Mouse (Mus musculus): Measurements from ENCODE around the gene Nsd1. TPM values are rescaled to one million over a fixed set of nuclear protein-coding genes. Genes with fewer than 3 reads are reported as not detected.
"Not testable (repeated sequence)": the region's sequence is repeated elsewhere in the genome, so short reads cannot be mapped to it uniquely, and the experiment has no call there.

The Nsd1 gene
- polyA plus RNA-seq, 1 experiment from 2014 or later, result 67.4 TPM

DNA sequence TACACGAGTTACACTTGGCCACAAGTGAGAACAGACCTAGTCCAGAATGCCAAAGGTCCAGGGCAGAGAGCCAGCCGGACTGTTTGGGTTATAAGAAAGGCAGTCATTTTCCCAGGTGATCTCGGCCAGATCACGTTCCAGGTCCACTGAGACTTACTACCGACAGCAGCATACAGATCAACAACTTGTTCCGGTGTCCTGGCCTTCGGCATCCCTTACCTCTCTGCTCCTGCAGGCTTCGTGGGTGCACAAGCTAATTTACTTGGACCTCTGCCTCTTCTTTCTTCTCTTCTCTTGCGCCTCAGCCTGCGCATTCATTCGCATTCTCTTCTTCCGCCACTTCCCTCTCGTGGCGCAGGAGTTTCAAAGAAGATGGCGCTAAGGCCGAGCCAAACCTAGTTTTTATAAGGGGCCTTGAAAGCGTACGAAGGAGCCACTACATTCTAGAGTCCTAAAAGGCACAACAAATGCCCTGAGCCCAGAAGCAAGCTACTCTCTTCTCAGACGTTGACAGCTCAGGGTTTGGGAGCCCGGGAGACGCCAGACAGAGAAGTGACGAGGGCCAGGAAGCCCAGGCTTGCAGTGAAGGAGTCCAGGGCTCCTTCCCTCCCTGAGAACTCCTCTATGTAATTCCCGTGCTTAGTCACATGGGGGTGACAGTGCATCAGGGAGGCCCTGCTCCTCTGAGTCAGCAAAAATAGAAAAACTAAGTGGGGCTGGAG is 27.2 kb upstream of the Nsd1 start:
- H3K36me3 ChIP-seq (replicated peaks; ENCODE audit: control insufficient read depth, insufficient read depth, low read depth, low read length), result no peaks in the 10 kb centered on the region
- H3K9ac ChIP-seq (replicated peaks; ENCODE audit: low read length), result peak overlapping the region; percentile 60
- H3K27me3 ChIP-seq (ENCODE audit: control insufficient read depth, insufficient read depth, low read length), result no peaks in the 10 kb centered on the region
- H3K4me2 ChIP-seq (ENCODE audit: low read depth, low read length), result peak overlapping the region; percentile 44
- H3K4me3 ChIP-seq (ENCODE audit: low read depth, low read length), result peak overlapping the region; percentile 32
- H3K4me1 ChIP-seq (ENCODE audit: control insufficient read depth, insufficient read depth, low read length), result no peaks in the 10 kb centered on the region
- WGBS, result 4% methylated on average over 23 of the region's 23 CpGs
- DNase-seq (ENCODE audit: low spot score) (peak; percentile 75), ATAC-seq (replicated peaks; ENCODE audit: insufficient number of reproducible peaks, low FRiP score, low TSS enrichment, low read depth) (peak; percentile 61; the same call in 1 of the 2 replicates)
- no peaks in the 10 kb centered on the region for H3K9me3 ChIP-seq (replicated peaks; ENCODE audit: control insufficient read depth, low read length)
- no peak overlapping the region for H3K27ac ChIP-seq (replicated peaks; ENCODE audit: low read depth, low read length)

- WGBS, result 84% methylated on average over 6 of the region's 6 CpGs
- DNase-seq (ENCODE audit: low spot score), result no peak
- Histone ChIP-seq H3K4me1 (ENCODE audit: control insufficient read depth, insufficient read depth, low read length) (no peaks in the 10 kb centered on the region), H3K9ac (replicated peaks; ENCODE audit: low read length) (no peak overlapping the region), H3K9me3 (replicated peaks; ENCODE audit: control insufficient read depth, low read length) (no peaks in the 10 kb centered on the region), H3K36me3 (replicated peaks; ENCODE audit: control insufficient read depth, insufficient read depth, low read depth, low read length) (no peaks in the 10 kb centered on the region), H3K27ac (replicated peaks; ENCODE audit: low read depth, low read length) (no peak overlapping the region), H3K4me2 (ENCODE audit: low read depth, low read length) (no peak overlapping the region), H3K27me3 (ENCODE audit: control insufficient read depth, insufficient read depth, low read length) (no peaks in the 10 kb centered on the region), H3K4me3 (ENCODE audit: low read depth, low read length) (no peak overlapping the region)
- ATAC-seq (replicated peaks; ENCODE audit: insufficient number of reproducible peaks, low FRiP score, low TSS enrichment, low read depth), result no peak
These were observed 26.2 kb upstream of the Nsd1 start for GRCm38 (mm10) chr13:55183382-55183781.

DNA sequence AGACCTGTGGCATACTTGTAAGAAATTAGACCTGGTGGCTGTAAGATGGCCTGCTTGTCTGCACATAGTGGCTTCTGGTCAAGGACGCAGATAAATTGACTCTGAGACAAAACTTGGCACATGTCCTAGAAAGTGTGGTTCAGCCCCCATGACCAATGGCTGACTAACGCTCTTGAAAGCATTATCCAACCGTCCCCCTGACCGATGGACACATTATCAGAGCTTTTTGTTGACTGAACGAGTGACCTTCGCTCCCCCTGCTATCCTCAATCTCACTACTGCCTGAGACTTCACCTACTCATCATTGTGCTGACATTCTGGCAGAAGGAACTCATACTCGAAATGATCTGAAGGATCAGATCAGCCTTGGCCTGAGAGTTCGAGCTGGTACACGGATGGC is 22.5 kb upstream of the Nsd1 start:
- ATAC-seq (replicated peaks; ENCODE audit: insufficient number of reproducible peaks, low FRiP score, low TSS enrichment, low read depth); H3K36me3 ChIP-seq (replicated peaks; ENCODE audit: control insufficient read depth, insufficient read depth, low read depth, low read length); DNase-seq (ENCODE audit: low spot score); H3K9me3 ChIP-seq (replicated peaks; ENCODE audit: control insufficient read depth, low read length); H3K27ac ChIP-seq (replicated peaks; ENCODE audit: low read depth, low read length); H3K4me1 ChIP-seq (ENCODE audit: control insufficient read depth, insufficient read depth, low read length); H3K27me3 ChIP-seq (ENCODE audit: control insufficient read depth, insufficient read depth, low read length); H3K4me3 ChIP-seq (ENCODE audit: low read depth, low read length); H3K9ac ChIP-seq (replicated peaks; ENCODE audit: low read length); H3K4me2 ChIP-seq (ENCODE audit: low read depth, low read length): not testable (repeated sequence)
- 31% methylated on average over 2 of the region's 9 CpGs for WGBS

DNA sequence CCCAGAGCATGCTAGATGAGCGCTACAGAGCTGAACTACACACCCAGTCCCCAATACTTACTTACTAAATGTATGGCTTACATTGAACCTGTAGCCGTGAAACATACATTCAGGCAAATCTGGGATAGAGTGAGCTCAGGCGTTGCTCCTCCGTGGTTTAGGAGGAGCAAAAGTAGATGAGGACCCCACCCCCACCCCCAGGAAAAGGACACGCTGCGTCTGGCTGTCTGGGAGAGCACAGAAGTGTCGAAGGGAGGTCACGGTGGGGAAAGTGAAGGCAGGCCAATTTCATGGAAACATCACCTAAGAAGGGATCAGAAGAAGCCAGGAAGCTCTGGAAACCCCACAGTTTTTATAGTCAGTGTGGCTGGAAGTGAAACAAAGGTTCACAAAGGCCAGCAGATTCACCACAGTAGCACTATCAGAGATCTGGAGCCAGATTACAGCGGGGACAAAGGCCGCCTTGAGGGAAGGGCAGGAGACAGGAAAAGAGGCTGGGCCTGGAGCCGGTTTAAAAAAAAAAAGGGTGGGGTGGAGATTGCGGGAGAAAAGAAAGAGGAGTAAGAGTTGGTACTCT is 20.0 kb upstream of the Nsd1 start:
- WGBS, result 2% methylated on average over 12 of the region's 12 CpGs
- Histone ChIP-seq H3K4me1 (ENCODE audit: control insufficient read depth, insufficient read depth, low read length) (no peaks in the 10 kb centered on the region), H3K9ac (replicated peaks; ENCODE audit: low read length) (peak overlapping the region; percentile 77), H3K4me3 (ENCODE audit: low read depth, low read length) (peak overlapping the region; percentile 38), H3K4me2 (ENCODE audit: low read depth, low read length) (peak overlapping the region; percentile 68), H3K27me3 (ENCODE audit: control insufficient read depth, insufficient read depth, low read length) (no peaks in the 10 kb centered on the region), H3K27ac (replicated peaks; ENCODE audit: low read depth, low read length) (peak overlapping the region; percentile 79), H3K36me3 (replicated peaks; ENCODE audit: control insufficient read depth, insufficient read depth, low read depth, low read length) (no peaks in the 10 kb centered on the region), H3K9me3 (replicated peaks; ENCODE audit: control insufficient read depth, low read length) (no peaks in the 10 kb centered on the region)
- ATAC-seq (replicated peaks; ENCODE audit: insufficient number of reproducible peaks, low FRiP score, low TSS enrichment, low read depth) (no peak), DNase-seq (ENCODE audit: low spot score) (no peak)

- DNase-seq (ENCODE audit: low spot score), result peak; percentile 96
- H3K27ac ChIP-seq (replicated peaks; ENCODE audit: low read depth, low read length), result peak overlapping the region; percentile 79
- no peaks in the 10 kb centered on the region for H3K27me3 ChIP-seq (ENCODE audit: control insufficient read depth, insufficient read depth, low read length)
- no peaks in the 10 kb centered on the region for H3K4me1 ChIP-seq (ENCODE audit: control insufficient read depth, insufficient read depth, low read length)
- peak overlapping the region; percentile 68 for H3K4me2 ChIP-seq (ENCODE audit: low read depth, low read length)
- H3K9me3 ChIP-seq (replicated peaks; ENCODE audit: control insufficient read depth, low read length), result no peaks in the 10 kb centered on the region
- 2% methylated on average over 34 of the region's 34 CpGs for WGBS
- peak overlapping the region; percentile 38 for H3K4me3 ChIP-seq (ENCODE audit: low read depth, low read length)
- ATAC-seq (replicated peaks; ENCODE audit: insufficient number of reproducible peaks, low FRiP score, low TSS enrichment, low read depth), result peak; percentile 97
- H3K9ac ChIP-seq (replicated peaks; ENCODE audit: low read length), result peak overlapping the region; percentile 77
- no peaks in the 10 kb centered on the region for H3K36me3 ChIP-seq (replicated peaks; ENCODE audit: control insufficient read depth, insufficient read depth, low read depth, low read length)
These were observed 19.3 kb upstream of the Nsd1 start for GRCm38 (mm10) chr13:55190121-55190868.

- Histone ChIP-seq H3K27me3 (ENCODE audit: control insufficient read depth, insufficient read depth, low read length) (no peaks in the 10 kb centered on the region), H3K4me1 (ENCODE audit: control insufficient read depth, insufficient read depth, low read length) (no peaks in the 10 kb centered on the region)
These were observed 18.0 kb upstream of the Nsd1 start for GRCm38 (mm10) chr13:55191535-55191934.

DNA sequence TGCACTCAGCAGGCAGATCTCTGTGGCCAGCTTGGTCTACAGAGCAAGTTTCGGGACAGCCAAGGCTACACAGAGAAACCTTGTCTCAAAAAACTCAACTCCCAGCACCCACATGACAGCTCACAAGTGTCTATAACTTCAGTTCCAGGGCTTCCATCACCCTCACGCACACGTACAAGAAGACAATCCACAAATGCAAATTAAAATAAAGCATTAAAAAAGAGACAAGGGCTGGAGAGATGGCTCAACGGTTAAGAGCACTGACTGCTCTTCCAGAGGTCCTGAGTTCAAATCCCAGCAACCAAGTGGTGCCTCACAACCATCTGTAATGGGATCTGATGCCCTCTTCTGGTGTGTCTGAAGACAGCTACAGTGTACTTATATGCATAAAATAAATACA is 6.8 kb upstream of the Nsd1 start:
- 84% methylated on average over 4 of the region's 4 CpGs for WGBS
- H3K27me3 ChIP-seq (ENCODE audit: control insufficient read depth, insufficient read depth, low read length), result not testable (repeated sequence)

More at GRCm38 (mm10) chr13:55191535-55191934, 18.0 kb upstream of the Nsd1 start:
- Histone ChIP-seq H3K27ac (replicated peaks; ENCODE audit: low read depth, low read length) (no peak overlapping the region), H3K9ac (replicated peaks; ENCODE audit: low read length) (no peak overlapping the region), H3K9me3 (replicated peaks; ENCODE audit: control insufficient read depth, low read length) (no peaks in the 10 kb centered on the region), H3K4me3 (ENCODE audit: low read depth, low read length) (no peak overlapping the region), H3K4me2 (ENCODE audit: low read depth, low read length) (no peak overlapping the region), H3K36me3 (replicated peaks; ENCODE audit: control insufficient read depth, insufficient read depth, low read depth, low read length) (no peaks in the 10 kb centered on the region)
- 81% methylated on average over 5 of the region's 5 CpGs for WGBS
- ATAC-seq (replicated peaks; ENCODE audit: insufficient number of reproducible peaks, low FRiP score, low TSS enrichment, low read depth), result no peak
- no peak for DNase-seq (ENCODE audit: low spot score)

GRCm38 (mm10) chr13:55203740-55204139 is 5.8 kb upstream of the Nsd1 start:
- H3K27ac ChIP-seq (replicated peaks; ENCODE audit: low read depth, low read length), result no peak overlapping the region
- no peak overlapping the region for H3K4me3 ChIP-seq (ENCODE audit: low read depth, low read length)
- no peaks in the 10 kb centered on the region for H3K27me3 ChIP-seq (ENCODE audit: control insufficient read depth, insufficient read depth, low read length)
- H3K9me3 ChIP-seq (replicated peaks; ENCODE audit: control insufficient read depth, low read length), result no peaks in the 10 kb centered on the region
- H3K9ac ChIP-seq (replicated peaks; ENCODE audit: low read length), result no peak overlapping the region
- DNase-seq (ENCODE audit: low spot score) (no peak), ATAC-seq (replicated peaks; ENCODE audit: insufficient number of reproducible peaks, low FRiP score, low TSS enrichment, low read depth) (no peak)
- H3K36me3 ChIP-seq (replicated peaks; ENCODE audit: control insufficient read depth, insufficient read depth, low read depth, low read length), result no peaks in the 10 kb centered on the region
- H3K4me2 ChIP-seq (ENCODE audit: low read depth, low read length), result no peak overlapping the region
- H3K4me1 ChIP-seq (ENCODE audit: control insufficient read depth, insufficient read depth, low read length), result no peaks in the 10 kb centered on the region
- 79% methylated on average over 9 of the region's 9 CpGs for WGBS

More for the DNA sequence above, 6.8 kb upstream of the Nsd1 start:
- H3K27ac ChIP-seq (replicated peaks; ENCODE audit: low read depth, low read length); H3K9ac ChIP-seq (replicated peaks; ENCODE audit: low read length); H3K9me3 ChIP-seq (replicated peaks; ENCODE audit: control insufficient read depth, low read length); H3K4me1 ChIP-seq (ENCODE audit: control insufficient read depth, insufficient read depth, low read length); ATAC-seq (replicated peaks; ENCODE audit: insufficient number of reproducible peaks, low FRiP score, low TSS enrichment, low read depth); DNase-seq (ENCODE audit: low spot score); H3K4me2 ChIP-seq (ENCODE audit: low read depth, low read length); H3K36me3 ChIP-seq (replicated peaks; ENCODE audit: control insufficient read depth, insufficient read depth, low read depth, low read length); H3K4me3 ChIP-seq (ENCODE audit: low read depth, low read length): not testable (repeated sequence)

Measured in embryonic facial prominence, embryonic 11.5 days (tissue).